Mouse (Mus musculus) megakaryocyte, embryonic 14.5 days (primary cell): Measurements from ENCODE around the gene Hist2h2be. TPM values are rescaled to one million over a fixed set of nuclear protein-coding genes. Genes with fewer than 3 reads are reported as not detected.
A peak's percentile ranks its signal among the peaks of the same experiment; 100 is the strongest.

Experiments
- H3K27me3 ChIP-seq: replicated peaks from 2 replicates; pipeline ENCODE3; 2012; ENCODE audit warnings: inconsistent platforms
- H3K36me3 ChIP-seq: replicated peaks from 2 replicates; pipeline ENCODE3; 2012; ENCODE audit warnings: low read length, inconsistent platforms, mixed read lengths
- H3K4me1 ChIP-seq: 2 replicates; pipeline ENCODE4 v1.6.1; 2012; ENCODE audit warnings: inconsistent platforms
- H3K4me3 ChIP-seq: replicated peaks from 2 replicates; pipeline ENCODE3; 2012; ENCODE audit warnings: moderate library complexity, mild to moderate bottlenecking, inconsistent platforms
- H3K9me3 ChIP-seq: 2 replicates; pipeline ENCODE4 v1.6.1; 2012; ENCODE audit warnings: inconsistent platforms
- FLI1 ChIP-seq: IDR thresholded peaks from 2 replicates; pipeline ENCODE4 v1.6.1; 2012; ENCODE audit warnings: low read length, inconsistent platforms, mixed read lengths
- GATA1 ChIP-seq: IDR thresholded peaks from 3 replicates; pipeline ENCODE4 v1.6.1; 2012; ENCODE audit warnings: mixed read lengths, low read length, inconsistent platforms, borderline replicate concordance
- polyA plus RNA-seq: library from polyadenylated mRNA; stranded (reverse); fragments of >175 nt; gene quantifications from 2 replicates; pipeline ENCODE4 v1.2.3, GENCODE M21; 2012; ENCODE audit warnings: low replicate concordance; ENCODE audit not compliant: insufficient read depth

The Hist2h2be gene
- polyA plus RNA-seq, 1 experiment: 0.10 TPM

- H3K4me1 ChIP-seq: peaks cover 36% of the 10 kb centered on the region
- TF ChIP-seq FLI1 (no peak), GATA1 (no peak)
Measured at GRCm38 (mm10) chr3:96248141-96249033, 27.5 kb downstream of the Hist2h2be start.

GRCm38 (mm10) chr3:96249034-96249345 lies 28.1 kb downstream of the Hist2h2be start:
- H3K9me3 ChIP-seq: no peaks in the 10 kb centered on the region
- peak overlapping the region; percentile 88 for H3K4me3 ChIP-seq
- peaks cover 30% of the 10 kb centered on the region for H3K4me1 ChIP-seq
- H3K27me3 ChIP-seq: no peaks in the 10 kb centered on the region
- no peak for TF ChIP-seq FLI1
- no peaks in the 10 kb centered on the region for H3K36me3 ChIP-seq

More at GRCm38 (mm10) chr3:96248141-96249033, 27.5 kb downstream of the Hist2h2be start:
- H3K36me3 ChIP-seq: no peaks in the 10 kb centered on the region
- peak overlapping the region; percentile 88 for H3K4me3 ChIP-seq
- H3K27me3 ChIP-seq: no peaks in the 10 kb centered on the region
- H3K9me3 ChIP-seq: no peaks in the 10 kb centered on the region

- H3K4me1 ChIP-seq: peaks cover 33% of the 10 kb centered on the region
- TF ChIP-seq GATA1: no peak
- TF ChIP-seq FLI1: no peak
- H3K9me3 ChIP-seq: no peaks in the 10 kb centered on the region
- no peaks in the 10 kb centered on the region for H3K27me3 ChIP-seq
- H3K4me3 ChIP-seq: no peak overlapping the region
- H3K36me3 ChIP-seq: no peaks in the 10 kb centered on the region
Measured at GRCm38 (mm10) chr3:96250890-96251289, 30.0 kb downstream of the Hist2h2be start.

GRCm38 (mm10) chr3:96251787-96252186 lies 30.9 kb downstream of the Hist2h2be start:
- TF ChIP-seq FLI1 (no peak), GATA1 (no peak)
- H3K4me1 ChIP-seq: peaks cover 39% of the 10 kb centered on the region
- no peak overlapping the region for H3K4me3 ChIP-seq
- H3K36me3 ChIP-seq: no peaks in the 10 kb centered on the region
- H3K27me3 ChIP-seq: no peaks in the 10 kb centered on the region
- no peaks in the 10 kb centered on the region for H3K9me3 ChIP-seq

- Histone ChIP-seq H3K27me3 (no peaks in the 10 kb centered on the region), H3K9me3 (no peaks in the 10 kb centered on the region), H3K4me1 (peaks cover 31% of the 10 kb centered on the region), H3K36me3 (no peaks in the 10 kb centered on the region), H3K4me3 (no peak overlapping the region)
- no peak for TF ChIP-seq FLI1
- TF ChIP-seq GATA1: no peak
Measured at GRCm38 (mm10) chr3:96254683-96255355, 33.9 kb downstream of the Hist2h2be start.

- Histone ChIP-seq H3K4me3 (no peak overlapping the region), H3K27me3 (no peaks in the 10 kb centered on the region), H3K9me3 (peaks cover 4% of the 10 kb centered on the region; the same call in 1 of the 2 replicates), H3K36me3 (no peaks in the 10 kb centered on the region), H3K4me1 (peaks cover 29% of the 10 kb centered on the region)
- no peak for TF ChIP-seq FLI1
- no peak for TF ChIP-seq GATA1
Measured at GRCm38 (mm10) chr3:96255926-96256593, 35.1 kb downstream of the Hist2h2be start.

- Histone ChIP-seq H3K36me3 (no peaks in the 10 kb centered on the region), H3K9me3 (peaks cover 4% of the 10 kb centered on the region; the same call in 1 of the 2 replicates), H3K4me1 (peaks cover 34% of the 10 kb centered on the region), H3K27me3 (no peaks in the 10 kb centered on the region), H3K4me3 (no peak overlapping the region)
- TF ChIP-seq GATA1: no peak
- TF ChIP-seq FLI1: no peak
Measured at GRCm38 (mm10) chr3:96257190-96257589, 36.3 kb downstream of the Hist2h2be start.

GRCm38 (mm10) chr3:96260220-96260619 lies 39.3 kb downstream of the Hist2h2be start:
- no peaks in the 10 kb centered on the region for H3K36me3 ChIP-seq
- no peak for TF ChIP-seq GATA1
- no peak for TF ChIP-seq FLI1
- H3K9me3 ChIP-seq: peaks cover 4% of the 10 kb centered on the region; the same call in 1 of the 2 replicates
- no peaks in the 10 kb centered on the region for H3K27me3 ChIP-seq
- H3K4me3 ChIP-seq: no peak overlapping the region
- H3K4me1 ChIP-seq: peaks cover 50% of the 10 kb centered on the region

- Histone ChIP-seq H3K36me3 (no peaks in the 10 kb centered on the region), H3K27me3 (no peaks in the 10 kb centered on the region), H3K9me3 (peaks cover 4% of the 10 kb centered on the region; the same call in 1 of the 2 replicates), H3K4me3 (peak overlapping the region; percentile 93), H3K4me1 (peaks cover 53% of the 10 kb centered on the region)
- no peak for TF ChIP-seq FLI1
- no peak for TF ChIP-seq GATA1
Measured at GRCm38 (mm10) chr3:96261623-96262022, 40.7 kb downstream of the Hist2h2be start.

- Histone ChIP-seq H3K36me3 (no peaks in the 10 kb centered on the region), H3K4me3 (peak overlapping the region; percentile 93), H3K4me1 (peaks cover 60% of the 10 kb centered on the region), H3K9me3 (peaks cover 4% of the 10 kb centered on the region; the same call in 1 of the 2 replicates), H3K27me3 (no peaks in the 10 kb centered on the region)
- no peak for TF ChIP-seq FLI1
- no peak for TF ChIP-seq GATA1
Measured at GRCm38 (mm10) chr3:96262216-96262875, 41.4 kb downstream of the Hist2h2be start.
